Mouse (Mus musculus) embryo, embryonic 11 days (tissue): ENCODE results near the gene Pxdc1.

ENCODE experiments used
- DNase-seq: peaks from one replicate; pipeline ENCODE4 v3.0.0-alpha.2; 2015

Pxdc1 gene

GRCm38 (mm10) chr13:34650371-34650770, 2.9 kb downstream of the Pxdc1 start:
- no peak for DNase-seq

- no peak for DNase-seq
Measured at GRCm38 (mm10) chr13:34647751-34648150, 5.5 kb downstream of the Pxdc1 start.

DNA sequence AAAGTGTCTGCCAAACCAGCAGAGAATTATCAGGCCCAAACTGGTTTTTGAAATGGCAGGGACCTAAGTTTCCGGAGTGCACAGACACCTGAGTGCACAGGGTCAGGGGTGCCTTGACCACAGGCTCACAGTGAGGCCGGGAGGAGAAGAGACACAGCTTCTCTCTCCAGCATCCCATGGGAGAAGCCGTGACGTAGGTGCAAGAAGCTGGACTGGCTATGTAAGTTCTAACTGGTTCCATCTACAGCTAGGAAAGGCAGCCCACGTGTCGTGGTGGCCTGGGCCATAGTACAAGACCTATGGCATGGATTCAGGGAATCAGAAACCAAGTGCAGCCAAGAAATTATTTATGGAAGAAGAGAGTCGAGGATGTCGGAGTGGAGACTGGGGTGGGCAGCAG, 6.1 kb downstream of the Pxdc1 start:
- DNase-seq: no peak

DNA sequence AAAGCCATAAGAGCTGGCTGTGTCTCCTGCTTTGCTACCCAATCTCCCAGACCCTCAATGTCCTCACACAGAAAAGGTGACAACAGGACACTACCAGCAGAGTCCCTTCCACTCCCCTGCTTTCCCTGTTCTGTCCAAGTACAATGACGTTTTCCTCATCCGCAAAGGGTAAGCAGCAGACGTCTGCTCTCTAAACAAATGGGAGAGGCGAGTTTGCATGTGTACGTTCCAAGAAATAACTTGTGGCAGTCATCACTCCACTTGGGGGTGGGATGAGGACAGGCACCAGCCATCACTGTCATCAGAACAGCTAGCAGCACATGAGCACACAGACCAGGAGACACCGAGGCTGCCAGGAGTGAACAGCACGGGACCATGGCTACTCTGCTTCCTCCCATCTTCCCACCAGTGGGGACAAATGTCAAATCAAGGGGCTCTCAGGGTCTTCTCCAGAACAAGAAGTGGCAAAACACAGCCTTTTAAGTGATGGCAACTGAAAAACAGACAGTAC, 7.0 kb downstream of the Pxdc1 start:
- DNase-seq: no peak

DNA sequence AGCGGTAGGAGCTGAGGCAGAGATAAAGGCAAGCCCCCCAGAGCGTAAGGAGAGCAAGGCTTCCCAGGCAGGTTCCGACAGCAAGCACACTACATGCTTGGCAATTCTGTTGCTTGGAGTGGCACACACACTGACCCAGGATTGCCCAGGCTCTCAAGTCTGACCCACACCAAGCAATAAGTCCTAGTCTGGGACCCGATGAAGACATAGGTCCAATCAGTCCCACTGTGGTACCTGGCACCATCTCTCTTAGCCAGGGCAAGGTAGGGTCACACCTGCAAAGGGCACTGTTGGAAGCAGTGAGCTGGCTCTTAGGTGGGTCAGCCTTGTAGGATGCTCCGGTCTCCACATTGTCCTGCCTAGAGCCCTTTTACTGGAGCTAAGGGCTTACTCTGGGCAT, 7.8 kb downstream of the Pxdc1 start:
- DNase-seq: no peak

DNA sequence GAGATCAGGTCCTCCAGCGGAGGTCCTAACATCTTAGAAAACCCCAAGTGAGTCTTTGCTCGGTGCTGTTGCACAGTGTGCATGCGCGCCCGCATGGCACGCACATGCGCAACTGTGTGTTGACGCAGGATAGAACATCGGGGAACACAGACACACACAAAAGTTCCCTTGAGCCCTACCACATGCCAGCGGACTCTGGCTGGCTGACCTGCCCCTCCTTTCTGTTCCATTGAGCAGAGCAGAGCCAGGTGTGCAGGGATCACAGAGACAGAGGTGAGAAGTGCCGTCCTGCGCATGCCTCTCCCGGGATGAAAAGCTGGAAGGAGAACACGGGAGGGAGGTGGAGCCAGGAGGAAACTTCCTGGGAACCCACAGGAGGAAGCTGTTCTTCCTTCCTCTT, 8.9 kb downstream of the Pxdc1 start:
- DNase-seq: no peak

GRCm38 (mm10) chr13:34643926-34644325, 9.4 kb downstream of the Pxdc1 start:
- DNase-seq: no peak

DNA sequence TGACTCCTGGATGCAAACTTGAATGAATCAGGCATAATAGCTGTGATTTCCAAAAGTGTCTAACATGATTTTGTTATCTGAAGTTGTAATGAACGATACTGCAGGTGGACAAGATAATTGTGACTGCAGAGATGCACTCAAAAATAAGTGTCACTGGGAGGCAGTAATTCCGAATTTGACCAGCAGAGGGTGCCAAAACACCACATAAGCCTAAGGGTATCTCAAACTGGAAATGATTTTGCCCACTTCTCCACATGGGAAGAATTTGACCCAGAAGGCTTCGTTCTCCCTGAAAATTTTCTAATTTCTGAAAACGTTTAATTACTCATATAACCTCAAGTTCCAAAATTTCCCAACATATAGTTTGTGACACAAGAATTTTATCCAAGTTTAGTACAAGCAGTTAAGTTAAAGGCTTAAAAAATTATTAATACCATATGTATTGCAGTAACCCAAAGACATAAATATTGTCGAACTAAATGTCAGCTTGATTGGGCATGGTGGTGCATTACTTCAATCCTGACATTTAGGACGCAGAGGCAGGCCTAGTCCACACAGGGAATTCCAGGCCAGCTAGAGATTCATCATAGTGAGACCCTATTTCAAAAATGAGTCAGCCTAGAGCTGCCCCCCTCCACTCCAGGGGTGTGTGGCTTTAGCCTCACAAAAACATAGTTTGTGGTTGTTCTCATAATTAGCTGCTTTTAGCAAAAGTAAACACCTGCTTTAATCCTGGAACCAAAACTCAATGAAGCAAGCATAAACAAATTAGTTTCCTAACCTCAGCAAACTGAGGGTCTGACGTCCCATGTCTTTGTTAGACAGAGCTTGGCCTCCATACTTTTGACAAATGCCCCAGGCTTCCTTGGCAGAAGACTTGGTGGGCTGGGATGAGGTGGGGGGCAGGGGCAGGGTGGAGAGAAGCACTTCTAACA, 10.1 kb downstream of the Pxdc1 start:
- peak; percentile 79 for DNase-seq

DNA sequence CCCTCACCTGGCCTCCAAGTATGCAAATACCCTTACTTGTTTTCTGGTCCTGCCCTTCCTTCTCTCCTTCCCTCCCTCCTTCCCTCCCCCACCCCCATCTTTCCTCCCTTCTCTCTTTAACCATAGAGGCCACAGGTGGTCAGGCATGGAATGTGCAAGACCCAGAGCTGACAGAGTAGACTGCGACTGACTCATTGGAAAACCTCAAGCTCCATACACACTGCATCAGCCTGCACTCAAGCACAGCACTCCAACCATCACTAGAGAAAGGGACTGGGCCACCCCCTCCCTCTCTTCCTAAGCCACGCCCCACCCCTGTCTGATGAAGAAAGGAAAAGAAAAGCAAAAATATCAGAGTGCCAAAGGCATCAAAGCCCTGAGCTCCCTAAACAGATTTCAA, 12.2 kb downstream of the Pxdc1 start:
- DNase-seq: no peak

DNA sequence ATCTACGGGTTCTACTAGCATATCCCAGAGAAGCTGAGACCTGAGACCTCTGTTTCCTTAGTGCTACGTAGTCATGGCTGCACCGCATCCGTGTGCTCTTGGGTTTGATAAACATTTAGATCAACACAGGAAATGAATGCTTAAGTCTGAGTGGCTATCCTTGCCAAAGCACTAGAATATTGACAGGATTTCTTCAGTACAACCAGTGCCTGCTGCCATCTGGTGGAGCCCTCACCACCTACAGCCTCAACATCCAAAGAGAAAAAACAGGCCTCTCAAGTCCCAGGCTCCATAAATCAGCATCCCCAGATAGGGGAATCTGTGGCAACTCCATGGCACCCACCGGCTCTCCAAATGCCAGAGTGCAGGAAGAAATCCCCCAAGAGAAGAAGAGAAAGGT, 17.3 kb downstream of the Pxdc1 start:
- peak; percentile 79 for DNase-seq

DNA sequence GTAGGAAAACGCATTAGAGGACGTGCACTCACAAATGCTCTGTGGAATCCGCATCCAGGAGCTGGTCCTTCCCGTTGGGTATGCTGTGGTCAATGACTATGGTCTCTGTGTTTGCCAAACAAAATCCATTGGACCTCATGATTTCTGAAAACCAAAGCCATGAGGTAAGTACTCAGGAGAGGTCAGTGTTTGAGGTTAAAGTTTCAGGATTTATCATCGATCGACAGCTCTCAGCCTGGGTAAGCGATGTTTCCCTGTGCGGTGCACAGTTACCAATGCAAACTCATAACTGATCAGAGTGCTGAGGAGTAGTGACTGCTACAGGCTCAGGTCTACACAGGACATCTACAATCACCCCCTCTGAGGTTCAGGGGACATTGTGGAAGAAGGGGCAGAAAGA, 23.0 kb downstream of the Pxdc1 start:
- no peak for DNase-seq

DNA sequence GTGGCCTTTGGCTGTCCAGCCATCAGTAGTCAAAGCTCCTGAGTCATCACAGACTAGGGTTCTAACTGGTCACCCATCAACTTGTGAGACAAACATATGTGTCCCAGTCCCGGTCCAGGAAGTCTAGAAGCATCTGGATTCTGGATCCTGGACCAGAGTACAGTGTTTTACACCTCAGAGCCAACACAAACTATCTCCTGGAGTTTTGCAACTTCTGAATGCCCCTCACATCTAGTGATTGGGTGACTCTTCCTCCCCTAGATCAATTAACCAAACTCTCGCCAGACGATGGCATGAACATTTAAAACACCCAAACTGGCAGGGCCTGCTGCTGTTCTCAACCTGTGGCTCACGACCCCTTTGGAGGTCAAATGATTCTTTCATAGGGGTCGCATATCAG, 23.5 kb downstream of the Pxdc1 start:
- no peak for DNase-seq

DNA sequence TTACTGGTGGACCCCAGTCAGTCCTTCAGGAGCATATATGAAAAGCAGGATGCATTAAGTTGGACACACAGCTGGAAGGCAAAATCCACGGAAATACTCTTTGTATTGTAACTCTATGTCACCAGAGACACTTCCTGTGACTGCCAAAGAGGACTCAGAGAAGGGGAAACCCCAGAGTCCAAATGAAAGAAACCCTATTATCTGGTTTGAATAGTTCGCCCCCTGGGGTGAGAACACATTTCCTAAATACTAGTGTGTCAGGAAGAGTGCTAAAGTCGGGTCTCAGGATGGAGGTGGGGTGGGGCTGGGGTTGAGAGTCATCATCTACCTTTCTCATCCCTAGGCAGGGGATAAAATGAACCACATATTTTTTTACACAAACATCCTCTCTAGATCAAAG, 25.8 kb downstream of the Pxdc1 start:
- DNase-seq: no peak

GRCm38 (mm10) chr13:34624414-34624813, 28.9 kb downstream of the Pxdc1 start:
- DNase-seq: no peak

DNA sequence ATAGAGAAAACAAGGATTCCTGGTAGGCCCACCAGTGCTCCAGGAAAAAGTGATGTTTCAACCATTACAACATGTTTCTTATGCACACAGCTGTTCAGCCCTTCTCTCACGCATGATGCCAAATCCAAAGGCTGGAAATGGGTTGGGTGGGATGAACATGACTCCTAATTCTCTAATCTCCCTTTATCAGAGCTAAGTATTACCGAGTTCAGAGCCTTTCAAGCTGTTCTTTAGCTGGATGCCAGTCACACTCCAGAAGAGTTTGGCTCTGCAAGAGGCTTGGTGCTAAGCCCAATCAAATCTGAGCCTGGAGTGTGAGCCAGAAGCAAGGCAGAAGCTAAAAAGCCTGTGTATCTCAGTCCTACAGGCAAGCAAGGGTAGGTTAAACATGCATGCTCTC, 40.9 kb downstream of the Pxdc1 start:
- DNase-seq: no peak

DNA sequence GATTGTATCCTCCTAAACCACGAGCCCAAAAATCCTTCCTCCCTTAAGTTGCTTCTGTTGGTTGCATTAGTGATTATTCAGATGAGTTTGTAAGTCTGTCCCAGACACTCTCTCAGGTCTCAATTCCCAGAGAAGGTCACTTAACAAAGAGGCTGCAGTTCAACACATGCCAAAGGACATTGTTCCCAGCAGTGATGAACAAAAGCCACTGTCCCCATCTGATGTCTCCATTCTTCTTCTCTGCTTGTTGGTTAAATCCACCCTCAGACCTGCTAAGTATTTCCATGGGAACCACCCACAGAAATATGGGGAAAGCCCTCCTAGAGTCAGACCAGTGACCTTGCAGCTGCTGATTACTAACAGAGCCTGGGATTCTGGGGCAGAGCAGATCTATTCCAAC, 43.6 kb downstream of the Pxdc1 start:
- peak; percentile 6 for DNase-seq

DNA sequence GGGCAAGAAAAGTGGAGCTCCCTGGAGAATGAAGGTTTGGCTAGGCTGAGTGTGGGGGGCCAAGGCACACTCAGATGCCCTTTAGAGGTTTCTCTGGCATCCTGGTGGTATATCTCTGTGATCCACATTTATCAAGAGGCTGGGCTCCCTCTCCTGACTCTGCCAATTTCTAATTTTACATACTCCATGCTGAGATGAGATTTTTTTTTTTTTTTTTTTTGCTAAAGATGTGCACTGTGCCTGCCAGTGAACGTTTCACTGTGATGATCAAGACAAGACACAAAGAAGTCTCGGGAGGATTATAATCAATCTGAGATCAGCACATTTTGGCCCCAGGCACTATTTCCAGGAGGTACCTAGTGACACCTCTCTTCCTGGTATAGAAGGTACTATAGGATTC, 46.2 kb downstream of the Pxdc1 start:
- DNase-seq: no peak

DNA sequence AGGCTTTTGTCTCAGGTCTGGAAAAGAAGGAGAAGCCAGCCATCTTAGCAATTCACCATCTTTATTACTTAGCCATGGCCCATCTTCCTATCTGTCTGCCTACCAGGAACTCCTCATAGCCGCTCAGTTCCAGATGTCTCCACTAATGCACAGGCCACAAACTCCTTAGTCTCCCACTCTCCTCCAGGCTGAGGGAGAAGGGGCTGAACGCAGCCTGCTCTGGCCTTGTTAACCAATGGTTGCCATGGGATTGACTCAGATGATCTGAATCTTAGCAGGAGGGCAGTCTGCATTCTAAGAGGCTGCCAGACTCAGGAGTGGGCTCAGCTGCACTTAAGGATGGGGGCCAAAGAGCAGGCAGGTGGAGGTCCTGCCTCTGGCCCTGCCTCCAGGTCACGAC, 47.4 kb downstream of the Pxdc1 start:
- DNase-seq: no peak

GRCm38 (mm10) chr13:34605206-34605605, 48.1 kb downstream of the Pxdc1 start:
- peak; percentile 21 for DNase-seq

- DNase-seq: no peak
Measured at GRCm38 (mm10) chr13:34604406-34604805, 48.9 kb downstream of the Pxdc1 start.

DNA sequence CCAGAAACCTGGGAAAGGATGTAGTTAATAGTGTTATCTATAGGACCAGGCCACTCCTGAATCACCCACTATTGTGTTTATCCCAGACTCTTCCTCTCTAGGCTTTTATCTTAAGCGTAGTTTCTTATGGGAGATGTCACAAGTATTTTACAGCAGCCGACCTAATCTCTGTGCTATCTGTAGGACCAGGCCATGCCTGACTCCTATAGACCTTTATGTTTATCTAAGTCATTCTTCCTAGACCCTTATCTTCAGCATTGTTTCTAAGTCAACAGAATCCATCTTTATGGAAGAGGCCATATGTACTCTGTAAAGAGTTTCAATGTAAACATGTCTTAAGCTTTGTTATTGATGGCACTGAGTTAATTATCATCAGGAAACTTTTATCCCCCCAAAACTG, 50.5 kb downstream of the Pxdc1 start:
- no peak for DNase-seq

DNA sequence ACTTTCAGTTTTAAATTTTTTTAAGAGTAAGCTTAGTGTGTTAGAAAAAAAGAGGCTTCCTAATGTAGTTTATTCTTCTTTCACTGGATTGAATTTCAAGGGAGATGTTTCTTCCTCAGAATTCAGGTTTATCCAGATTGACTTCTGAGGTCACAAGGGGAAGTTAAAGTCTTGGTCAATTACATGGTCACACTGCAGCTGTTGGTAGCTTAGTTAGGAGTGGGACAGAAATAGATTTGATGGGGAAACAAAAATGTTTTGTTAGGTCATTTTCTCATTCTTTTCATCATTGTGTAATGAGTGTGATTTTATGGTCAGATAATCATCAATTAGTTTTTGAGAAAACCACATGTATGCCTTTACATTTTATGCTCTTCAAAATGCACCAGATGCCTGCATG, 56.5 kb downstream of the Pxdc1 start:
- DNase-seq: no peak
